Mouse (Mus musculus): ENCODE measurements around the gene Rbbp4.
A peak's percentile ranks its signal among the peaks of the same experiment; 100 is the strongest.
"Not testable (repeated sequence)": the region's sequence is repeated elsewhere in the genome, so short reads cannot be mapped to it uniquely, and the experiment has no call there.

Rbbp4 gene

GRCm38 (mm10) chr4:129335216-129336074 lies at the start of gene Rbbp4, which contains the start of gene Zbtb8os:
Gene Rbbp4, minus strand, starts transcription at chr4:129335370.
Gene Zbtb8os, plus strand, starts transcription at chr4:129335695.
- DNase-seq (ENCODE audit: extremely low spot score, low read depth, low spot score) = peak; percentile 87

GRCm38 (mm10) chr4:129384440-129384839 lies 49.3 kb upstream of the Rbbp4 start:
- DNase-seq (ENCODE audit: extremely low spot score, low read depth, low spot score) = no peak

GRCm38 (mm10) chr4:129383586-129383985 lies 48.4 kb upstream of the Rbbp4 start:
- no peak for DNase-seq (ENCODE audit: extremely low spot score, low read depth, low spot score)

GRCm38 (mm10) chr4:129382488-129382887 lies 47.3 kb upstream of the Rbbp4 start:
- no peak for DNase-seq (ENCODE audit: extremely low spot score, low read depth, low spot score)

- DNase-seq (ENCODE audit: extremely low spot score, low read depth, low spot score) = no peak
These were observed 46.9 kb upstream of the Rbbp4 start for GRCm38 (mm10) chr4:129382029-129382428.

- no peak for DNase-seq (ENCODE audit: extremely low spot score, low read depth, low spot score)
These were observed 46.0 kb upstream of the Rbbp4 start for GRCm38 (mm10) chr4:129381148-129381547.

- DNase-seq (ENCODE audit: extremely low spot score, low read depth, low spot score) = no peak
These were observed 44.6 kb upstream of the Rbbp4 start for GRCm38 (mm10) chr4:129379805-129380204.

- DNase-seq (ENCODE audit: extremely low spot score, low read depth, low spot score) = no peak
These were observed 42.6 kb upstream of the Rbbp4 start, which contains the start of gene Zbtb8a for GRCm38 (mm10) chr4:129377601-129378390. Gene Zbtb8a, minus strand, starts transcription at chr4:129378116.

- no peak for DNase-seq (ENCODE audit: extremely low spot score, low read depth, low spot score)
These were observed 41.9 kb upstream of the Rbbp4 start for GRCm38 (mm10) chr4:129376961-129377545.

- DNase-seq (ENCODE audit: extremely low spot score, low read depth, low spot score) = no peak
These were observed 40.7 kb upstream of the Rbbp4 start for GRCm38 (mm10) chr4:129375821-129376220.

GRCm38 (mm10) chr4:129375000-129375399 lies 39.8 kb upstream of the Rbbp4 start:
- no peak for DNase-seq (ENCODE audit: extremely low spot score, low read depth, low spot score)

GRCm38 (mm10) chr4:129374219-129374755 lies 39.1 kb upstream of the Rbbp4 start:
- no peak for DNase-seq (ENCODE audit: extremely low spot score, low read depth, low spot score)

- no peak for DNase-seq (ENCODE audit: extremely low spot score, low read depth, low spot score)
These were observed 38.2 kb upstream of the Rbbp4 start for GRCm38 (mm10) chr4:129373202-129373976.

GRCm38 (mm10) chr4:129371391-129371790 lies 36.2 kb upstream of the Rbbp4 start:
- no peak for DNase-seq (ENCODE audit: extremely low spot score, low read depth, low spot score)

- DNase-seq (ENCODE audit: extremely low spot score, low read depth, low spot score) = no peak
These were observed 30.1 kb upstream of the Rbbp4 start for GRCm38 (mm10) chr4:129365224-129365623.

GRCm38 (mm10) chr4:129364379-129364778 lies 29.2 kb upstream of the Rbbp4 start:
- DNase-seq (ENCODE audit: extremely low spot score, low read depth, low spot score) = no peak

GRCm38 (mm10) chr4:129363463-129363862 lies 28.3 kb upstream of the Rbbp4 start:
- no peak for DNase-seq (ENCODE audit: extremely low spot score, low read depth, low spot score)

- no peak for DNase-seq (ENCODE audit: extremely low spot score, low read depth, low spot score)
These were observed 27.6 kb upstream of the Rbbp4 start for GRCm38 (mm10) chr4:129362771-129363170.

- not testable (repeated sequence) for DNase-seq (ENCODE audit: extremely low spot score, low read depth, low spot score)
These were observed 27.1 kb upstream of the Rbbp4 start for GRCm38 (mm10) chr4:129362238-129362637.

- no peak for DNase-seq (ENCODE audit: extremely low spot score, low read depth, low spot score)
These were observed 22.5 kb upstream of the Rbbp4 start for GRCm38 (mm10) chr4:129357613-129358163.

All from hindlimb bud, embryonic 11.5 days (tissue).